Mouse (Mus musculus): ENCODE measurements at regions not wholly inside any gene's neighbourhood (a gene's known extent, or its start where the extent isn't known, plus 50 kb on each side); places are given as distances from the start of the nearest gene placed in this dataset.

GRCm38 (mm10) chr14:68973636-68974101 lies 320.4 kb downstream of the Synb start:
- Histone ChIP-seq H3K9ac (no peak overlapping the region), H3K4me2 (no peak overlapping the region), H3K27ac (no peak overlapping the region), H3K4me3 (no peak overlapping the region), H3K27me3 (0 out of 2 replicates have a peak, but pooled peaks cover 2% of the 10 kb centered on the region), H3K4me1 (replicated peaks) (peaks cover 7% of the 10 kb centered on the region), H3K36me3 (no peaks in the 10 kb centered on the region), H3K9me3 (no peaks in the 10 kb centered on the region)
- ATAC-seq (ENCODE audit: low FRiP score): no peak
- WGBS: 65% methylated on average over 8 of the region's 8 CpGs

- H3K4me3 ChIP-seq: no peak overlapping the region
- no peak for ATAC-seq (ENCODE audit: low FRiP score)
- H3K36me3 ChIP-seq: no peaks in the 10 kb centered on the region
- WGBS: 7% methylated on average over 1 of the region's 1 CpGs
- no peaks in the 10 kb centered on the region for H3K9me3 ChIP-seq
- H3K27me3 ChIP-seq: no peaks in the 10 kb centered on the region
- H3K4me2 ChIP-seq: no peak overlapping the region
- no peak overlapping the region for H3K27ac ChIP-seq
- H3K4me1 ChIP-seq (replicated peaks): no peaks in the 10 kb centered on the region
- no peak overlapping the region for H3K9ac ChIP-seq
Observed at GRCm38 (mm10) chr14:68966758-68967157, 327.3 kb downstream of the Synb start.

- no peak overlapping the region for H3K4me2 ChIP-seq
- no peaks in the 10 kb centered on the region for H3K9me3 ChIP-seq
- H3K4me3 ChIP-seq: no peak overlapping the region
- H3K27me3 ChIP-seq: no peaks in the 10 kb centered on the region
- H3K36me3 ChIP-seq: no peaks in the 10 kb centered on the region
- no peak for ATAC-seq (ENCODE audit: low FRiP score)
- H3K4me1 ChIP-seq (replicated peaks): no peaks in the 10 kb centered on the region
- H3K9ac ChIP-seq: no peak overlapping the region
- no peak overlapping the region for H3K27ac ChIP-seq
- WGBS: 70% methylated on average over 9 of the region's 9 CpGs
Observed at GRCm38 (mm10) chr14:68954577-68955460, 339.3 kb downstream of the Synb start.

- H3K4me3 ChIP-seq: no peak overlapping the region
- no peaks in the 10 kb centered on the region for H3K27me3 ChIP-seq
- no peaks in the 10 kb centered on the region for H3K36me3 ChIP-seq
- no peaks in the 10 kb centered on the region for H3K9me3 ChIP-seq
- no peak overlapping the region for H3K4me2 ChIP-seq
- no peak overlapping the region for H3K9ac ChIP-seq
- no peak for ATAC-seq (ENCODE audit: low FRiP score)
- H3K4me1 ChIP-seq (replicated peaks): peaks cover 7% of the 10 kb centered on the region; the same call in 1 of the 2 replicates
- WGBS: 94% methylated on average over 3 of the region's 3 CpGs
- H3K27ac ChIP-seq: no peak overlapping the region
Observed at GRCm38 (mm10) chr14:68945906-68946305, 348.2 kb downstream of the Synb start.

- H3K9ac ChIP-seq: no peak overlapping the region
- no peak for ATAC-seq (ENCODE audit: low FRiP score)
- H3K4me2 ChIP-seq: no peak overlapping the region
- no peak overlapping the region for H3K4me3 ChIP-seq
- peaks cover 7% of the 10 kb centered on the region; the same call in 1 of the 2 replicates for H3K4me1 ChIP-seq (replicated peaks)
- no peaks in the 10 kb centered on the region for H3K9me3 ChIP-seq
- WGBS: 58% methylated on average over 4 of the region's 4 CpGs
- H3K36me3 ChIP-seq: no peaks in the 10 kb centered on the region
- H3K27me3 ChIP-seq: no peaks in the 10 kb centered on the region
- H3K27ac ChIP-seq: no peak overlapping the region
Observed at GRCm38 (mm10) chr14:68945434-68945833, 348.7 kb downstream of the Synb start.

GRCm38 (mm10) chr14:68941759-68942158 lies 352.3 kb downstream of the Synb start:
- 84% methylated on average over 2 of the region's 2 CpGs for WGBS
- H3K9me3 ChIP-seq: no peaks in the 10 kb centered on the region
- H3K36me3 ChIP-seq: no peaks in the 10 kb centered on the region
- no peak overlapping the region for H3K9ac ChIP-seq
- ATAC-seq (ENCODE audit: low FRiP score): no peak
- peaks cover 7% of the 10 kb centered on the region; the same call in 1 of the 2 replicates for H3K4me1 ChIP-seq (replicated peaks)
- H3K27me3 ChIP-seq: no peaks in the 10 kb centered on the region
- no peak overlapping the region for H3K4me2 ChIP-seq
- no peak overlapping the region for H3K4me3 ChIP-seq
- no peak overlapping the region for H3K27ac ChIP-seq

GRCm38 (mm10) chr14:68941132-68941690 lies 352.9 kb downstream of the Synb start:
- 22% methylated on average over 7 of the region's 7 CpGs for WGBS
- H3K9me3 ChIP-seq: 0 out of 2 replicates have a peak, but pooled peaks cover 4% of the 10 kb centered on the region
- H3K4me1 ChIP-seq (replicated peaks): peaks cover 7% of the 10 kb centered on the region; the same call in 1 of the 2 replicates
- H3K27me3 ChIP-seq: no peaks in the 10 kb centered on the region
- H3K9ac ChIP-seq: no peak overlapping the region
- H3K4me2 ChIP-seq: no peak overlapping the region
- no peak overlapping the region for H3K4me3 ChIP-seq
- no peaks in the 10 kb centered on the region for H3K36me3 ChIP-seq
- H3K27ac ChIP-seq: no peak overlapping the region
- ATAC-seq (ENCODE audit: low FRiP score): no peak

GRCm38 (mm10) chr14:68935303-68935662 lies 358.8 kb downstream of the Synb start:
- peak; percentile 39; the same call in 1 of the 2 replicates for ATAC-seq (ENCODE audit: low FRiP score)
- Histone ChIP-seq H3K9ac (no peak overlapping the region), H3K4me2 (peak overlapping the region; percentile 26; the same call in 1 of the 2 replicates), H3K27ac (peak overlapping the region; percentile 79), H3K4me1 (replicated peaks) (peaks cover 21% of the 10 kb centered on the region), H3K4me3 (no peak overlapping the region), H3K36me3 (no peaks in the 10 kb centered on the region), H3K9me3 (0 out of 2 replicates have a peak, but pooled peaks cover 4% of the 10 kb centered on the region), H3K27me3 (no peaks in the 10 kb centered on the region)
- 63% methylated on average over 6 of the region's 6 CpGs for WGBS

GRCm38 (mm10) chr14:68934611-68935302 lies 359.3 kb downstream of the Synb start:
- peak; percentile 91 for ATAC-seq (ENCODE audit: low FRiP score)
- 0 out of 2 replicates have a peak, but pooled peaks cover 4% of the 10 kb centered on the region for H3K9me3 ChIP-seq
- H3K4me2 ChIP-seq: peak overlapping the region; percentile 26
- peaks cover 21% of the 10 kb centered on the region for H3K4me1 ChIP-seq (replicated peaks)
- no peaks in the 10 kb centered on the region for H3K36me3 ChIP-seq
- peak overlapping the region; percentile 79 for H3K27ac ChIP-seq
- WGBS: 16% methylated on average over 12 of the region's 12 CpGs
- H3K9ac ChIP-seq: peak overlapping the region; percentile 35; the same call in 1 of the 2 replicates
- H3K27me3 ChIP-seq: no peaks in the 10 kb centered on the region
- no peak overlapping the region for H3K4me3 ChIP-seq

- Histone ChIP-seq H3K4me2 (no peak overlapping the region), H3K9ac (no peak overlapping the region), H3K27me3 (no peaks in the 10 kb centered on the region), H3K4me1 (replicated peaks) (peaks cover 6% of the 10 kb centered on the region), H3K36me3 (no peaks in the 10 kb centered on the region), H3K4me3 (no peak overlapping the region), H3K9me3 (no peaks in the 10 kb centered on the region), H3K27ac (no peak overlapping the region)
- 70% methylated on average over 4 of the region's 4 CpGs for WGBS
- ATAC-seq (ENCODE audit: low FRiP score): no peak
Observed at GRCm38 (mm10) chr14:68927814-68928213, 366.3 kb downstream of the Synb start.

- Histone ChIP-seq H3K4me2 (no peak overlapping the region), H3K9ac (no peak overlapping the region)
- 17% methylated on average over 2 of the region's 2 CpGs for WGBS
Observed at GRCm38 (mm10) chr14:68923054-68923453, 371.0 kb downstream of the Synb start.

GRCm38 (mm10) chr14:68922035-68922434 lies 372.1 kb downstream of the Synb start:
- H3K4me2 ChIP-seq: no peak overlapping the region
- H3K9ac ChIP-seq: no peak overlapping the region
- H3K36me3 ChIP-seq: no peaks in the 10 kb centered on the region
- ATAC-seq (ENCODE audit: low FRiP score): no peak
- H3K4me3 ChIP-seq: no peak overlapping the region
- H3K27me3 ChIP-seq: no peaks in the 10 kb centered on the region
- whole genome bisulfite sequencing: 67% methylated on average over 2 of the region's 2 CpGs
- peaks cover 10% of the 10 kb centered on the region for H3K4me1 ChIP-seq (replicated peaks)
- no peaks in the 10 kb centered on the region for H3K9me3 ChIP-seq
- H3K27ac ChIP-seq: no peak overlapping the region

More at GRCm38 (mm10) chr14:68923054-68923453, 371.0 kb downstream of the Synb start:
- peak; percentile 90 for ATAC-seq (ENCODE audit: low FRiP score)
- H3K4me3 ChIP-seq: no peak overlapping the region
- no peaks in the 10 kb centered on the region for H3K36me3 ChIP-seq
- H3K4me1 ChIP-seq (replicated peaks): peaks cover 10% of the 10 kb centered on the region
- peak overlapping the region; percentile 31 for H3K27ac ChIP-seq
- no peaks in the 10 kb centered on the region for H3K27me3 ChIP-seq
- H3K9me3 ChIP-seq: no peaks in the 10 kb centered on the region
